Mouse (Mus musculus) liver, postnatal 0 days (tissue): Measurements from ENCODE around the gene Arv1.

Experiments
- CTCF ChIP-seq: sonication (generic); IDR thresholded peaks from 2 replicates; pipeline ENCODE4 v1.5.1; 2016; ENCODE audit warnings: antibody characterized with exemption, low read depth
- EP300 ChIP-seq: IDR thresholded peaks from 2 replicates; pipeline ENCODE4 v1.6.1; 2016; ENCODE audit warnings: antibody characterized with exemption, low read depth, mild to moderate bottlenecking

DNA sequence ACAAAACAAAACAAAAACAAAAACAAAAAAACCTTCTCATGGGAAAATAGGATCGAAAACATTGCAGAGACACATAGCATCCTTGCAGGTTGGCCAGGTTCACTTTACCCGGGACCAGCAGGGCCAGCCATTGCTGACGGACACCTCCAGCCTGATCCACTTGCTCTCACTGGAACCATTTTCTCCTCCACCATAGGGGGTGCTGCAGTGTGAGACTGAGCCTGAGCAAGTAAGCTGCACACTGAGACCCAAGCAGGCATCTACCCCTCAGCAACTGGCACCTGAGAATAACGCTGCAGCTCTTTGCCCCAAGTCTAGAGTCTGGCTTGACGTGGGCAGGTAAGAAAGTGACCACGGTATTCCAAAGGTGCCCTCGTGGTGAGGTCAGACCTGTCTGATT, 1.8 kb upstream of the Arv1 start:
- TF ChIP-seq EP300 (no peak), CTCF (peak; percentile 38)
